Mouse (Mus musculus): ENCODE results near the gene Iars2. TPM values are rescaled to one million over a fixed set of nuclear protein-coding genes. Genes with fewer than 3 reads are reported as not detected.

Gene Iars2
- polyA plus RNA-seq, 1 experiment from 2014 or later, result 27.7 TPM

MicroRNA genes within 50 kb of the gene (microRNA counts, 519-probe panel; counts per million panel counts)
- microRNA mmu-miR-194 (341 counts per million, percentile 65 among the panel's probes with 10 or more counts), microRNA mmu-miR-664 (341 counts per million, percentile 65 among the panel's probes with 10 or more counts)

Small RNA genes within 50 kb of the gene (microRNA-seq; reads per million reads assigned to microRNA genes)
- gene Mir194-1, result 1.5 reads per million
- gene Mir215, result not detected
- 2.7 reads per million for gene Mir664

Other genes starting within 250 kb of the Iars2 start
- gene Rab3gap2, start 125.3 kb downstream of the Iars2 start, polyA plus RNA-seq (2016; fragmentation: Nextera tagmentation; extraction: Ambion mirVana), result 18.4 and 19.0 TPM in 2 replicates
- 33.6 and 36.2 TPM in 2 replicates for gene Bpnt1, start 2.8 kb upstream of the Iars2 start, polyA plus RNA-seq (2016; fragmentation: Nextera tagmentation; extraction: Ambion mirVana)
- gene Eprs, start 33.6 kb upstream of the Iars2 start, polyA plus RNA-seq (2016; fragmentation: Nextera tagmentation; extraction: Ambion mirVana), result 165 and 166 TPM in 2 replicates
- gene Slc30a10, start 125.5 kb upstream of the Iars2 start, polyA plus RNA-seq (2016; fragmentation: Nextera tagmentation; extraction: Ambion mirVana), result 1.6 and 2.0 TPM in 2 replicates